Mouse (Mus musculus) cerebellum, postnatal 4 days (tissue): ENCODE measurements around the gene Alyref.
"Not testable (repeated sequence)": the region's sequence is repeated elsewhere in the genome, so short reads cannot be mapped to it uniquely, and the experiment has no call there.

Experiments
- DNase-seq, 2 experiments: peaks; one replicate each; pipeline ENCODE4 v3.0.0; 2022; ENCODE audit warnings: low spot score in 2 of 2, mixed read lengths in 1 of 2

The Alyref gene

GRCm38 (mm10) chr11:120573585-120574277 lies 24.4 kb downstream of the Alyref start:
- no peak for DNase-seq

- DNase-seq: peak; percentile 99 to 100
Measured at GRCm38 (mm10) chr11:120572752-120573584, 25.2 kb downstream of the Alyref start, which contains the start of gene P4hb. Gene P4hb, minus strand, starts transcription at chr11:120573253.

GRCm38 (mm10) chr11:120572417-120572751 lies 25.8 kb downstream of the Alyref start:
- no peak for DNase-seq

- DNase-seq: no peak
Measured at GRCm38 (mm10) chr11:120571754-120572416, 26.3 kb downstream of the Alyref start.

- no peak for DNase-seq
Measured at GRCm38 (mm10) chr11:120571122-120571521, 27.0 kb downstream of the Alyref start.

GRCm38 (mm10) chr11:120568324-120568723 lies 29.8 kb downstream of the Alyref start:
- DNase-seq: no peak

- DNase-seq: no peak
Measured at GRCm38 (mm10) chr11:120565114-120565513, 33.1 kb downstream of the Alyref start.

GRCm38 (mm10) chr11:120562949-120563348 lies 35.2 kb downstream of the Alyref start:
- DNase-seq: no peak

GRCm38 (mm10) chr11:120560952-120561728 lies 37.0 kb downstream of the Alyref start:
- DNase-seq: no peak

- DNase-seq: not testable (repeated sequence)
Measured at GRCm38 (mm10) chr11:120558843-120559242, 39.3 kb downstream of the Alyref start.

GRCm38 (mm10) chr11:120555260-120555659 lies 42.9 kb downstream of the Alyref start:
- no peak for DNase-seq

- no peak for DNase-seq
Measured at GRCm38 (mm10) chr11:120554834-120555233, 43.3 kb downstream of the Alyref start.

GRCm38 (mm10) chr11:120552736-120553135 lies 45.4 kb downstream of the Alyref start:
- no peak for DNase-seq

GRCm38 (mm10) chr11:120550810-120551440 lies 47.2 kb downstream of the Alyref start, which contains the start of gene Ppp1r27:
Gene Ppp1r27, minus strand, starts transcription at chr11:120551132.
- DNase-seq: no peak

- DNase-seq: no peak
Measured at GRCm38 (mm10) chr11:120549986-120550809, 48.0 kb downstream of the Alyref start.

- DNase-seq: peak; percentile 91 to 95
Measured at GRCm38 (mm10) chr11:120549168-120549945, 48.8 kb downstream of the Alyref start, which contains the start of gene Mcrip1. Gene Mcrip1, minus strand, starts transcription at chr11:120549727.

GRCm38 (mm10) chr11:120548786-120549167 lies 49.4 kb downstream of the Alyref start:
- DNase-seq: no peak

- DNase-seq: no peak
Measured at GRCm38 (mm10) chr11:120548214-120548613, 50.0 kb downstream of the Alyref start.

- DNase-seq: no peak
Measured at GRCm38 (mm10) chr11:120547469-120547868, 50.7 kb downstream of the Alyref start.
